Mouse (Mus musculus) CH12.LX (cell line): ENCODE results near the gene Safb2. TPM values are rescaled to one million over a fixed set of nuclear protein-coding genes. Genes with fewer than 3 reads are reported as not detected.

Experiments used
- DNase-seq: peaks from one replicate; pipeline ENCODE4 v3.0.0-alpha.2; 2013; ENCODE audit errors: extremely low read depth
- H3K27ac ChIP-seq: 2 replicates; pipeline ENCODE4 v1.5.1; 2012; ENCODE audit warnings: low read depth, mild to moderate bottlenecking, control low read depth, moderate library complexity; ENCODE audit not compliant: insufficient read depth
- H3K27me3 ChIP-seq: replicated peaks from 2 replicates; pipeline ENCODE3; 2012; ENCODE audit warnings: inconsistent platforms
- H3K36me3 ChIP-seq, 2 experiments: replicated peaks in 1 of 2; 2 replicates each; pipeline versions ENCODE3 to v1.6.1; 2012; ENCODE audit warnings: inconsistent platforms in 1 of 2, low read length in 1 of 2, mild to moderate bottlenecking in 1 of 2, mixed read lengths in 1 of 2, moderate library complexity in 1 of 2; ENCODE audit not compliant: control insufficient read depth in 1 of 2, insufficient read depth in 1 of 2
- H3K4me1 ChIP-seq, 2 experiments: 2 replicates each; pipeline ENCODE4 v1.6.1; 2012; ENCODE audit warnings: inconsistent platforms in 1 of 2, moderate library complexity in 1 of 2; ENCODE audit not compliant: insufficient read depth in 2 of 2, control insufficient read depth in 1 of 2
- H3K4me2 ChIP-seq: 2 replicates; pipeline ENCODE4 v1.6.1; 2012; ENCODE audit warnings: low read depth, mild to moderate bottlenecking, control low read depth; ENCODE audit not compliant: poor library complexity, insufficient read depth, severe bottlenecking
- H3K4me3 ChIP-seq, 3 experiments: fragments of 150-350 bp in 1 of 3; sonication (generic) in 1 of 3; replicated peaks in 1 of 3; 2 replicates each; pipeline versions ENCODE3 to v1.5.1; 2011 to 2012; ENCODE audit warnings: low read depth in 2 of 3, low read length in 2 of 3, mild to moderate bottlenecking in 2 of 3, moderate library complexity in 2 of 3, control low read depth in 1 of 3, improper control_type of control experiment in 1 of 3, inconsistent platforms in 1 of 3, mixed read lengths in 1 of 3; ENCODE audit not compliant: poor library complexity in 1 of 3
- H3K79me2 ChIP-seq: replicated peaks from 2 replicates; pipeline ENCODE4 v1.6.1; 2012; ENCODE audit warnings: mild to moderate bottlenecking, moderate library complexity; ENCODE audit not compliant: control insufficient read depth, poor library complexity, insufficient read depth, severe bottlenecking; ENCODE audit errors: extremely low read depth
- H3K9ac ChIP-seq: 2 replicates; pipeline ENCODE4 v1.6.1; 2012; ENCODE audit warnings: low read depth, mild to moderate bottlenecking, control low read depth, moderate library complexity; ENCODE audit not compliant: insufficient read depth
- H3K9me3 ChIP-seq: replicated peaks from 2 replicates; pipeline ENCODE3; 2012; ENCODE audit warnings: low read length, inconsistent platforms, mixed read lengths
- BHLHE40 ChIP-seq: IDR thresholded peaks from 2 replicates; pipeline ENCODE4 v1.6.1; 2011; ENCODE audit warnings: mild to moderate bottlenecking, low read depth, low read length, improper control_type of control experiment
- CHD2 ChIP-seq: IDR thresholded peaks from 2 replicates; pipeline ENCODE4 v1.6.1; 2011; ENCODE audit warnings: low read length, improper control_type of control experiment
- CTCF ChIP-seq, 2 experiments: IDR thresholded peaks in 1 of 2; conservative IDR thresholded peaks in 1 of 2; 2 replicates each; pipeline ENCODE4 v1.5.1; 2011 to 2012; ENCODE audit warnings: low read depth in 2 of 2, low read length in 2 of 2, improper control_type of control experiment in 1 of 2, inconsistent platforms in 1 of 2, mild to moderate bottlenecking in 1 of 2, moderate library complexity in 1 of 2
- E2F4 ChIP-seq: IDR thresholded peaks from 2 replicates; pipeline ENCODE4 v1.6.1; 2011; ENCODE audit warnings: low read depth, low read length, improper control_type of control experiment; ENCODE audit not compliant: insufficient replicate concordance
- ELF1 ChIP-seq: IDR thresholded peaks from 2 replicates; pipeline ENCODE4 v1.6.1; 2014; ENCODE audit warnings: low read depth, mild to moderate bottlenecking, inconsistent platforms, low read length, improper control_type of control experiment
- EP300 ChIP-seq: IDR thresholded peaks from 2 replicates; pipeline ENCODE4 v1.6.1; 2011; ENCODE audit warnings: low read length, improper control_type of control experiment
- ETS1 ChIP-seq: conservative IDR thresholded peaks from 2 replicates; pipeline ENCODE4 v1.6.1; 2012; ENCODE audit warnings: low read depth, mild to moderate bottlenecking, inconsistent platforms, low read length, improper control_type of control experiment, moderate library complexity
- HCFC1 ChIP-seq: IDR thresholded peaks from 2 replicates; pipeline ENCODE4 v1.6.1; 2012; ENCODE audit warnings: low read depth, mild to moderate bottlenecking, inconsistent platforms, low read length, improper control_type of control experiment
- IRF4 ChIP-seq: IDR thresholded peaks from 2 replicates; pipeline ENCODE4 v1.6.1; 2014; ENCODE audit warnings: low read depth, mild to moderate bottlenecking, inconsistent platforms, low read length, improper control_type of control experiment
- JUN ChIP-seq: IDR thresholded peaks from 2 replicates; pipeline ENCODE4 v1.6.1; 2011; ENCODE audit warnings: low read depth, mild to moderate bottlenecking, low read length, improper control_type of control experiment, moderate library complexity; ENCODE audit not compliant: insufficient read depth
- KAT2A ChIP-seq: IDR thresholded peaks from 2 replicates; pipeline ENCODE4 v1.6.1; 2012; ENCODE audit warnings: low read length, improper control_type of control experiment, inconsistent platforms; ENCODE audit not compliant: insufficient replicate concordance
- MAX ChIP-seq: IDR thresholded peaks from 2 replicates; pipeline ENCODE4 v1.6.1; 2011; ENCODE audit warnings: low read length, improper control_type of control experiment
- MAZ ChIP-seq: IDR thresholded peaks from 2 replicates; pipeline ENCODE4 v1.6.1; 2012; ENCODE audit warnings: low read depth, mild to moderate bottlenecking, inconsistent platforms, low read length, improper control_type of control experiment, moderate library complexity
- MXI1 ChIP-seq: IDR thresholded peaks from 2 replicates; pipeline ENCODE4 v1.6.1; 2011; ENCODE audit warnings: mild to moderate bottlenecking, low read depth, low read length, improper control_type of control experiment
- NELFE ChIP-seq: IDR thresholded peaks from 2 replicates; pipeline ENCODE4 v1.6.1; 2011; ENCODE audit warnings: low read depth, low read length, improper control_type of control experiment
- PAX5 ChIP-seq: IDR thresholded peaks from 2 replicates; pipeline ENCODE4 v1.6.1; 2012; ENCODE audit warnings: low read length, inconsistent platforms, mixed read lengths
- POLR2AphosphoS2 ChIP-seq: IDR thresholded peaks from 2 replicates; pipeline ENCODE4 v1.6.1; 2011; ENCODE audit warnings: low read depth, low read length, improper control_type of control experiment
- RCOR1 ChIP-seq: conservative IDR thresholded peaks from 2 replicates; pipeline ENCODE4 v1.6.1; 2012; ENCODE audit warnings: low read depth, mild to moderate bottlenecking, inconsistent platforms, low read length, improper control_type of control experiment
- SIN3A ChIP-seq: IDR thresholded peaks from 2 replicates; pipeline ENCODE4 v1.6.1; 2012; ENCODE audit warnings: low read length, improper control_type of control experiment, inconsistent platforms
- TCF12 ChIP-seq: IDR thresholded peaks from 2 replicates; pipeline ENCODE4 v1.6.1; 2014; ENCODE audit warnings: low read depth, mild to moderate bottlenecking, inconsistent platforms, low read length, improper control_type of control experiment
- UBTF ChIP-seq: IDR thresholded peaks from 2 replicates; pipeline ENCODE4 v1.6.1; 2012; ENCODE audit warnings: low read depth, mild to moderate bottlenecking, inconsistent platforms, low read length, improper control_type of control experiment, moderate library complexity
- USF1 ChIP-seq: IDR thresholded peaks from 2 replicates; pipeline ENCODE4 v1.6.1; 2014; ENCODE audit warnings: low read depth, mild to moderate bottlenecking, inconsistent platforms, low read length, improper control_type of control experiment
- USF2 ChIP-seq: conservative IDR thresholded peaks from 2 replicates; pipeline ENCODE4 v1.6.1; 2011; ENCODE audit warnings: low read depth, low read length, improper control_type of control experiment
- ZC3H11A ChIP-seq: IDR thresholded peaks from 2 replicates; pipeline ENCODE4 v1.6.1; 2012; ENCODE audit warnings: low read depth, mild to moderate bottlenecking, inconsistent platforms, low read length, improper control_type of control experiment
- ZMIZ1 ChIP-seq: IDR thresholded peaks from 2 replicates; pipeline ENCODE4 v1.6.1; 2012; ENCODE audit warnings: low read depth, mild to moderate bottlenecking, inconsistent platforms, low read length, improper control_type of control experiment
- ZNF384 ChIP-seq: IDR thresholded peaks from 2 replicates; pipeline ENCODE4 v1.6.1; 2012; ENCODE audit warnings: low read depth, low read length, improper control_type of control experiment, inconsistent platforms
- dilution Hi-C: fragments of 300-500 bp; cut with MboI; formaldehyde crosslinking; loops from 2 replicates; pipeline ENCODE4 v1.14.3; 2020; ENCODE audit warnings: low sequenced_read_pairs; ENCODE audit not compliant: extremely low pct_unique_long_range_greater_than_20kb, extremely low pct_ligation_motif_present
- in situ Hi-C: fragments of 300-500 bp; cut with MboI; formaldehyde crosslinking; loops from 3 replicates; pipeline ENCODE4 v1.14.3; 2019; ENCODE audit warnings: low sequenced_read_pairs, low pct_ligation_motif_present, low pct_unique_long_range_greater_than_20kb, mixed read lengths
- polyA plus RNA-seq: library from polyadenylated mRNA; unstranded; fragments of >175 nt; gene quantifications from 2 replicates; pipeline ENCODE4 v1.2.1, GENCODE M21; 2012; ENCODE audit warnings: low read depth; ENCODE audit not compliant: insufficient read length
- total RNA-seq, 2 experiments: library from RNA; depleted of rRNA; stranded (reverse); fragments of 300-350 nt in 1 of 2; fragments of >200 nt in 1 of 2; gene quantifications; 2 replicates each; pipeline ENCODE4 v1.2.3; 2012 to 2014

The Safb2 gene
- total and polyA plus RNA-seq, 3 experiments, result 13.8 to 170 (median 74.0) TPM

DNA sequence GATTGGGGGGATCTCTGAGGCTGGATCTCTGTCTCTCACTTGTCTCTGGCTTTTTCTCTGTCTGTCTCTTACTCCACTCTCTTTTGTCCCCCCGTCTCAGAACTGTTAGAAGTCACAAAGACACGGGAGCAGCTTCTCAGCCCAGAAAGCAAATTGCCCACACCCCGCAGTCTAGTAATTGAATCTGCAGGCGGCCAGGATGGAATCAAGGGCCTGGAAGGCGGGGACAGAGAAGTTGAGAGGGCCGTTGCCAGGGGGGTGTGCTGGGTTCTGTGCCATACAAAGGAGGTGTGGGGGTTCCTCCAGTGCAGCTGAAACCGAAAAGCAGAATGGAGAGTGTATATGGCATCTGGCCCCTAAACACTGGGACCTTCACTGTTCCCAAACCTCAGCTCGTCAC, 41.6 kb downstream of the Safb2 start:
- Histone ChIP-seq H3K27ac (no peak overlapping the region), H3K9ac (no peak overlapping the region), H3K79me2 (no peaks in the 10 kb centered on the region), H3K36me3 (no peaks in the 10 kb centered on the region), H3K27me3 (peaks cover 19% of the 10 kb centered on the region), H3K4me1 (peaks cover 0 to 13% of the 10 kb centered on the region in 2 experiments; a peak in 2 of 4 replicates), H3K9me3 (no peaks in the 10 kb centered on the region), H3K4me2 (no peak overlapping the region), H3K4me3 (no peak overlapping the region)
- dilution Hi-C loops, result no loop called here
- TF ChIP-seq POLR2AphosphoS2 (no peak), SIN3A (no peak), JUN (no peak), HCFC1 (no peak), ZNF384 (no peak), USF2 (no peak), NELFE (no peak), MAZ (no peak), BHLHE40 (no peak), ELF1 (no peak), EP300 (no peak), RCOR1 (no peak), ZMIZ1 (no peak), ZC3H11A (no peak)
- in situ Hi-C loops, result loop anchor here (5.0 kb wide), 1 partner anchor 35 kb away; no protein-coding TSS in a partner anchor
- DNase-seq, result no peak

DNA sequence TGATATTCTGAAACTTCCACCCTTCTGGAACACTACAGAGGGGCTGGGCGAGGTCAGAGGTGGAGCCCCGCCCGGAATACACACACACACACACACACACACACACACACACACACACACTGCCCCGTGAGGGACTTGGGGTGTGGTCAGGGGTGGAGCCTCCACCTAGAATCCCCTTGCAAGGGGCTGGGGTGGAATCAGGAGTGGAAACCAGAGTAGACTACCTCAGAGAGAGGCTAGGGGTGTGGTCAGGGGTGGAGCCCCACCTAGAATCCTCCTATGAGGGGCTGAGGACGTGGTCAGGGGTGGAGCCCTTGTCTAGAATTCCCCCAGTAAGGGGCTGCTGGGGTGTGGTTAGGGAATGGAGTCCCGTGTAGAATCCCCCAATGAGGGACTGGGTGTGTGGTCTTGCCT, 43.8 kb downstream of the Safb2 start:
- dilution Hi-C loops (no loop called here), in situ Hi-C loops (loop anchor here (5.0 kb wide), 1 partner anchor 33 kb away; no protein-coding TSS in a partner anchor)
- Histone ChIP-seq H3K27ac (no peak overlapping the region), H3K4me2 (peak overlapping the region; percentile 33; the same call in 1 of the 2 replicates), H3K4me3 (no peak overlapping the region), H3K9ac (no peak overlapping the region), H3K4me1 (peaks cover 0 to 13% of the 10 kb centered on the region in 2 experiments; a peak in 2 of 4 replicates), H3K9me3 (no peaks in the 10 kb centered on the region), H3K36me3 (no peaks in the 10 kb centered on the region), H3K79me2 (no peaks in the 10 kb centered on the region), H3K27me3 (peaks cover 38% of the 10 kb centered on the region)
- no peak for TF ChIP-seq HCFC1
- no peak for TF ChIP-seq MAX
- 0 out of 2 replicates have a peak, but pooled peaks have one; percentile 20 for TF ChIP-seq MXI1
- no peak for TF ChIP-seq ZMIZ1
- TF ChIP-seq CHD2, result no peak
- no peak for TF ChIP-seq ETS1
- no peak for TF ChIP-seq TCF12
- no peak for TF ChIP-seq SIN3A
- no peak for TF ChIP-seq ZNF384
- no peak for TF ChIP-seq UBTF
- TF ChIP-seq KAT2A, result no peak
- no peak for TF ChIP-seq USF1
- peak; percentile 68; the same call in 1 of the 2 replicates for TF ChIP-seq MAZ
- no peak for TF ChIP-seq IRF4
- 0 out of 2 replicates have a peak, but pooled peaks have one; percentile 4 for TF ChIP-seq BHLHE40
- TF ChIP-seq E2F4, result no peak
- no peak for TF ChIP-seq CTCF (conservative IDR thresholded peaks at IDR 0.05 in 1 of 2, IDR thresholded peaks at IDR 0.05 in 1 of 2; ENCODE audit: low read depth in 2 of 2, low read length in 2 of 2)
- TF ChIP-seq ELF1, result no peak
- TF ChIP-seq PAX5, result no peak
- DNase-seq, result peak; percentile 41
